Mouse (Mus musculus) forebrain, postnatal 0 days (tissue): ENCODE measurements around the gene Plxnd1. TPM values are rescaled to one million over a fixed set of nuclear protein-coding genes. Genes with fewer than 3 reads are reported as not detected.
A peak's percentile ranks its signal among the peaks of the same experiment; 100 is the strongest.

ENCODE experiments used
- ATAC-seq: fragments of 200-750 bp; cut with Nextera tagmentation; 2 replicates; pipeline ENCODE4 v1.8.0; 2017; ENCODE audit warnings: mild to moderate bottlenecking, moderate library complexity
- DNase-seq: peaks from one replicate; pipeline ENCODE4 v3.0.0-alpha.2; 2015
- H3K27ac ChIP-seq: fragments of 300-500 bp; sonication (generic); 2 replicates; pipeline ENCODE4 v1.5.1; 2014; ENCODE audit warnings: low read depth, mild to moderate bottlenecking, antibody characterized with exemption, low read length, moderate library complexity, mixed read lengths
- H3K27me3 ChIP-seq: fragments of 300-500 bp; sonication (generic); 2 replicates; pipeline ENCODE4 v1.6.1; 2014; ENCODE audit warnings: mild to moderate bottlenecking, low read length, mixed read lengths; ENCODE audit not compliant: insufficient read depth
- H3K36me3 ChIP-seq: fragments of 300-500 bp; sonication (generic); 2 replicates; pipeline ENCODE4 v1.6.1; 2014; ENCODE audit warnings: mild to moderate bottlenecking, moderate library complexity; ENCODE audit not compliant: insufficient read depth
- H3K4me1 ChIP-seq: fragments of 300-500 bp; sonication (generic); 2 replicates; pipeline ENCODE4 v1.6.1; 2014; ENCODE audit warnings: antibody characterized with exemption; ENCODE audit not compliant: insufficient read depth
- H3K4me2 ChIP-seq: fragments of 300-500 bp; sonication (generic); 2 replicates; pipeline ENCODE4 v1.6.1; 2014; ENCODE audit warnings: low read depth, mild to moderate bottlenecking, moderate library complexity
- H3K4me3 ChIP-seq: fragments of 300-500 bp; sonication (generic); 2 replicates; pipeline ENCODE4 v1.5.1; 2014; ENCODE audit warnings: low read depth, low read length, mixed read lengths
- H3K9ac ChIP-seq: fragments of 300-500 bp; sonication (generic); 2 replicates; pipeline ENCODE4 v1.6.1; 2014; ENCODE audit warnings: mild to moderate bottlenecking
- H3K9me3 ChIP-seq: fragments of 300-500 bp; sonication (generic); 2 replicates; pipeline ENCODE4 v1.6.1; 2016; ENCODE audit warnings: low read length
- CTCF ChIP-seq: sonication (generic); IDR thresholded peaks from 2 replicates; pipeline ENCODE4 v1.5.1; 2016; ENCODE audit warnings: antibody characterized with exemption, control low read depth, low read depth
- WGBS: fragments of 180-500 bp; shearing (Covaris S2); extraction: QIAGEN DNeasy Blood & Tissue Kit; methylation state at CpG from one replicate; pipeline ENCODE4 v1.1.7; 2014; 5-methylcytosine and 5-hydroxymethylcytosine counted together
- polyA plus RNA-seq: library from polyadenylated mRNA; unstranded; fragments of >200 nt; fragmentation: Nextera tagmentation; extraction: Ambion mirVana; gene quantifications from 2 replicates; pipeline ENCODE4 v1.2.1, GENCODE M21; 2015
- total RNA-seq: library from RNA; depleted of rRNA; stranded (reverse); fragments of >200 nt; gene quantifications from 2 replicates; pipeline ENCODE4 v1.2.3, GENCODE M21; 2014

Gene Plxnd1
- total and polyA plus RNA-seq, 2 experiments from 2014 or later, result 17.6 to 44.1 TPM

- no peaks in the 10 kb centered on the region for H3K9me3 ChIP-seq
- no peak for TF ChIP-seq CTCF
- DNase-seq, result no peak
- H3K9ac ChIP-seq, result no peak overlapping the region
- H3K4me2 ChIP-seq, result no peak overlapping the region
- H3K27ac ChIP-seq, result no peak overlapping the region
- H3K4me1 ChIP-seq, result no peaks in the 10 kb centered on the region
- no peak for ATAC-seq
- 89% methylated on average over 5 of the region's 5 CpGs for WGBS
- H3K36me3 ChIP-seq, result no peaks in the 10 kb centered on the region
- H3K27me3 ChIP-seq, result no peaks in the 10 kb centered on the region
- H3K4me3 ChIP-seq, result no peak overlapping the region
Measured at GRCm38 (mm10) chr6:116000851-116001250, 6.0 kb upstream of the Plxnd1 start.

GRCm38 (mm10) chr6:115999227-115999626, 4.4 kb upstream of the Plxnd1 start:
- ATAC-seq (no peak), DNase-seq (no peak)
- no peak for TF ChIP-seq CTCF
- WGBS, result 87% methylated on average over 2 of the region's 2 CpGs
- Histone ChIP-seq H3K27ac (no peak overlapping the region), H3K9me3 (no peaks in the 10 kb centered on the region), H3K4me2 (no peak overlapping the region), H3K4me1 (peaks cover under 1% of the 10 kb centered on the region; the same call in 1 of the 2 replicates), H3K4me3 (no peak overlapping the region), H3K36me3 (no peaks in the 10 kb centered on the region), H3K27me3 (0 out of 2 replicates have a peak, but pooled peaks cover 2% of the 10 kb centered on the region), H3K9ac (no peak overlapping the region)

GRCm38 (mm10) chr6:115998758-115999157, 4.0 kb upstream of the Plxnd1 start:
- H3K27ac ChIP-seq, result no peak overlapping the region
- TF ChIP-seq CTCF, result no peak
- H3K4me1 ChIP-seq, result peaks cover 6% of the 10 kb centered on the region; the same call in 1 of the 2 replicates
- H3K27me3 ChIP-seq, result 0 out of 2 replicates have a peak, but pooled peaks cover 7% of the 10 kb centered on the region
- WGBS, result 77% methylated on average over 7 of the region's 7 CpGs
- no peaks in the 10 kb centered on the region for H3K9me3 ChIP-seq
- H3K4me3 ChIP-seq, result no peak overlapping the region
- H3K36me3 ChIP-seq, result no peaks in the 10 kb centered on the region
- no peak for DNase-seq
- H3K9ac ChIP-seq, result no peak overlapping the region
- no peak overlapping the region for H3K4me2 ChIP-seq
- ATAC-seq, result no peak

GRCm38 (mm10) chr6:115997726-115998311, 3.0 kb upstream of the Plxnd1 start:
- Histone ChIP-seq H3K27me3 (peaks cover 16% of the 10 kb centered on the region), H3K4me2 (no peak overlapping the region), H3K9ac (no peak overlapping the region), H3K4me3 (no peak overlapping the region), H3K4me1 (peaks cover 9% of the 10 kb centered on the region; the same call in 1 of the 2 replicates), H3K9me3 (no peaks in the 10 kb centered on the region), H3K27ac (no peak overlapping the region), H3K36me3 (no peaks in the 10 kb centered on the region)
- ATAC-seq (no peak), DNase-seq (no peak)
- WGBS, result 14% methylated on average over 3 of the region's 3 CpGs
- no peak for TF ChIP-seq CTCF

DNA sequence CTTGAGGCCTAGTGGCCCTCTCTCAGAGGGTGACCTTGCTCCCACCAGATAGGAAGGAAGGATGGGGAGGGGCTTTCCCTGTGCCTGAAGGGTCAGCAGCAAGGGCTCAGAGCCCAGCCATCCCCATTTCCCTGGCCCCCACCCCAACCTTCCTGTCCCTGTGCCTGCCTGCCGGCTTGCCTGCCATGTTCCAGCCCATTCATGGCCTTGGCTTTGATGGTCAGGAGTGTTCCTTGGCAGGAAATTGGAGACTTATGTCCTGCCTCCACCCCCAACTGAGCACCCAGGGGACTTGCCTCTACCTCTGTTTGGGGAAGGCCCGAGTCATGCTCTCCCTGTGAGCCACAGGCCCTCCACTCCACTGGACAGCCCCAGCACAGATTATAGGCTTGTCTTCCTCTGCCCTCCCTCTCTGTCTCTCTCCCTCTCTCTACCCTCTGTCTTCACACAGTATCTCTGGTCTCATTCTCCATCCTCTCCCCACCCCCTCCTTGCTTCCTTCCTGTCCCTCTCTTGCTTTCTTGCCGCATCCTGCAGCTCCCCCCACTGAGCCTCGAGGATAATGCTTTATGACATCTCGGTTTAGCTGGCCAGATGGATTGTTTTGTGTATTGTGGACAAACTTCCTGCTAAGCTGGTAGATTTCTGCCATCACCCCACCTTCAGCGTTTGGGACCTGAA, 1.5 kb upstream of the Plxnd1 start:
- TF ChIP-seq CTCF, result peak; percentile 63
- Histone ChIP-seq H3K4me3 (no peak overlapping the region), H3K4me2 (no peak overlapping the region), H3K27ac (no peak overlapping the region), H3K9ac (no peak overlapping the region), H3K9me3 (no peaks in the 10 kb centered on the region), H3K36me3 (no peaks in the 10 kb centered on the region), H3K27me3 (peaks cover 18% of the 10 kb centered on the region), H3K4me1 (peaks cover 9% of the 10 kb centered on the region)
- DNase-seq (peak; percentile 47), ATAC-seq (0 out of 2 replicates have a peak, but pooled peaks have one; percentile 8)
- 40% methylated on average over 6 of the region's 6 CpGs for WGBS

DNA sequence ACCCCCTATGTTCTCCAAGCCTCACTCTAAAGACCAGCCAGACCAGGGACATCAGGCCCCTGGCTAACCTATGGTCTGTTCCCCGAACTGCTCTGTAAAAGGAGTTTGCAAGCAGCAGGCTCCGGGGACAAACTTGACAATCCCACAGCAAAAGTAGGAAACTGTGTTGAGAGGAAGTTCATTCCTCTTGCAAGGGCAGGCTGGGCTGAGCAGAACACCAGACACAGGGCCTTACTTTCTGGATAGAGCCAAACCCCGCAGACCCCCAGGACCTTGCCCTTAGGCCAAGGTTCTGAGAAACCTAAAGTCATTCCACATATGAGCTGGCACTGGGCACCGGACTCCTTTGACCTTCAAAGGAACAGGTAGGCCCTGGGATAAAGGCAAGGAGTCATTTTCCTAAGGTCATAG, 731 bp upstream of the Plxnd1 start:
- H3K4me2 ChIP-seq, result peak overlapping the region; percentile 94
- 43% methylated on average over 4 of the region's 4 CpGs for WGBS
- DNase-seq (no peak), ATAC-seq (no peak)
- H3K36me3 ChIP-seq, result no peaks in the 10 kb centered on the region
- no peak for TF ChIP-seq CTCF
- H3K27ac ChIP-seq, result no peak overlapping the region
- H3K4me1 ChIP-seq, result peaks cover 9% of the 10 kb centered on the region
- peaks cover 18% of the 10 kb centered on the region for H3K27me3 ChIP-seq
- no peak overlapping the region for H3K9ac ChIP-seq
- peak overlapping the region; percentile 62; the same call in 1 of the 2 replicates for H3K4me3 ChIP-seq
- no peaks in the 10 kb centered on the region for H3K9me3 ChIP-seq
